Mouse (Mus musculus): ENCODE results near the gene Oxct1. TPM values are rescaled to one million over a fixed set of nuclear protein-coding genes. Genes with fewer than 3 reads are reported as not detected.
A peak's percentile ranks its signal among the peaks of the same experiment; 100 is the strongest.

The Oxct1 gene
- polyA plus RNA-seq, 1 experiment from 2014 or later: 248 TPM

DNA sequence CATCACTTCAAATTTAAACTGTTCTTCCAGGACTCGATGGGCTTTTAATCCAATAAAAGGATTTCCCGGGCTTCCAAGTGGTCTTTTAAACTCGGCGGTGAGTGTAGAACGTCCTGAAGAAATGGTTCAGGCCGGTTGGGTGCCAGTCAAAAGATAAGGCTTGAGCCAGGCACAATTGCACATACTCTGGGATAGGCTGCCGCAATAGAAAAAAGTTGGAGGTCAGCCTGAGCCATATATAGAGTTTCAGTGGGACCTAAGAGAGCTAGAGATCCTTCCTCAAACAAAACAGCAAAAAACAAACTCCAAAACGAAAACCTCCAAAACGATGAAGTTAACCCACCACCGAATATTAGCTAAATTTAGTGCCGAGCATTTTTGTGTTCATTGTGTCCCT is 677 bp upstream of the Oxct1 start:
- ATAC-seq (ENCODE audit: low read depth): no peak
- H3K9ac ChIP-seq (ENCODE audit: low read length): peak overlapping the region; percentile 90
- WGBS: 51% methylated on average over 11 of the region's 11 CpGs
- peaks cover 21% of the 10 kb centered on the region for H3K4me1 ChIP-seq (replicated peaks; ENCODE audit: control insufficient read depth, insufficient read depth, low read length)
- peak overlapping the region; percentile 98; the same call in 1 of the 2 replicates for H3K27ac ChIP-seq (ENCODE audit: low read length)
- peak overlapping the region; percentile 73 for H3K4me2 ChIP-seq (ENCODE audit: low read depth, low read length)
- H3K36me3 ChIP-seq (ENCODE audit: control insufficient read depth, insufficient read depth, low read length): no peaks in the 10 kb centered on the region
- no peaks in the 10 kb centered on the region for H3K9me3 ChIP-seq (ENCODE audit: control insufficient read depth, low read length)
- no peaks in the 10 kb centered on the region for H3K27me3 ChIP-seq (ENCODE audit: control insufficient read depth, insufficient read depth, low read depth, low read length)
- peak overlapping the region; percentile 91 for H3K4me3 ChIP-seq (ENCODE audit: low read length)

DNA sequence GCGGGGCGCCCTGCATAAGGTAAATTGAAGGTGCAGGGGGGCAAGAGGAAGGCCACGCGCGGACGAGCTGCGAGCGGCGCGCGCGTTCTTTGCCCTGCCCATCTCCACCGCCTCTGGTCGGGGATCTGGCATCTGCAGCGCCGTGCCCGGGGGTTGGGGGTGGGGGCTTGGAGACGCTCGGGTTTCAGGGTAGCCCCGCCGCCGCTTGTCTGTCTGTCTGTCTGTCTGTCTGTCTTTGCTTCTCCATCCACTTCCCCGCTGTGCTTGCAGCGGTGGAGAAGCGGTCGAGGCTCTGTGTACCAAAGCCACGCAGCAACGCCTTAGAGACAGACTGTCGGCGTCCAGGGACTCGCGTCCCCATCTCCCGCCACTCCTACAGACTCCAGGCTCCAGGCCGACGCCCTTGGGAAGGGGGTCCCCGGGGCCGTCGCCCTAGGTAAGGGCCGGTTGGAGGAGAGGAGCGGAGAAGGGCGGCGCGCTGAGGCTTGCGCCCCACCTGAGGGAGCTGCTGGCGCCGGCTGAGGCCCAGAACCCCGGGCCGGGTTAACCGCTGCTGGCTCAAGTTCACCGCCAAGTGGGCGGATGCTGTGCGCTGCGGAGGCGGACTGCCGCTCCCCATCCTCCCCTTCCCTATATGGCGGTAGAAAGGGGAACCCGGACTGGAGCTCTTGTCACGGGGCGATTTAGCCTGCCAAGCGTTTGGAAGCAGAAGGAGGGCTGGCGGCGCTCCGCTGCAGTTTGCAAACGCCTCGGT is 825 bp downstream of the Oxct1 start:
- H3K36me3 ChIP-seq (ENCODE audit: control insufficient read depth, insufficient read depth, low read length): no peaks in the 10 kb centered on the region
- peak overlapping the region; percentile 90 for H3K9ac ChIP-seq (ENCODE audit: low read length)
- peak overlapping the region; percentile 98 for H3K27ac ChIP-seq (ENCODE audit: low read length)
- peak overlapping the region; percentile 73 for H3K4me2 ChIP-seq (ENCODE audit: low read depth, low read length)
- peak overlapping the region; percentile 91 for H3K4me3 ChIP-seq (ENCODE audit: low read length)
- H3K9me3 ChIP-seq (ENCODE audit: control insufficient read depth, low read length): no peaks in the 10 kb centered on the region
- peak; percentile 89 for ATAC-seq (ENCODE audit: low read depth)
- peaks cover 21% of the 10 kb centered on the region for H3K4me1 ChIP-seq (replicated peaks; ENCODE audit: control insufficient read depth, insufficient read depth, low read length)
- WGBS: under 1% methylated on average over 65 of the region's 65 CpGs
- H3K27me3 ChIP-seq (ENCODE audit: control insufficient read depth, insufficient read depth, low read depth, low read length): no peaks in the 10 kb centered on the region

DNA sequence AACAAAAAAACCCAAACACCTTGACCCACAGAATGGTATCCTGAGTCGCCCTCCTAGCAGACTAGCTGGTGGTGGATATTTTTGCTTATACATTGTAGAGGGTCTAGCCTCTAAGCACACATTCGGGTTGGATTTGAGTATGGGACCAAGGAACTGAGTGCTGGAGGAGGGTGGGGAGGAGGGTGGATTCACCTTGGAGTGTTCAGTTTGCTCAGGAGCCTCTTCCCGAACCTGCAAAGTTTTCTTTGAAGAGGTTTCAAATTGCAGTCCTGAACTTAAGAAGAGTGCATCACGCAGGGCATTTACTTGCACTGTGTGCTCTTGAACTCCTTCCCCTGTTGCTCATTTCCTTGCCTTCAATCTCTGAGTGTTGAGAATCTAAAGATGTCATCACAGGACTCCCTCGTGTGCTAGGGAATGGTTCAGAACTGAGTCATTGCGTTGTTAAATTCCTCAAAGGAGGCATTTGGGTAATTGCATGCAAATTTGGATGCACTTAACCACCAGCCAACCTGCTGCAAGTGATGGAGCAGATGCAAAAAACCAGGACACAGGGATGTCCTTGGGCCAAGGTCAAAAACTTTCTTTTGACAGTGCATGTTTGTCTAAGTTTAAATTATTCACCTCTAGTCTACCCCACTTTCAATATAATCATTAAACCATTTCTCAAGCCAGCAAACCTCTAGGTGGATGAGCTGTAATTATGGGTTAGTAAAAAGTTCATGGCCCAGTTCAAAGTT is 1.7 kb downstream of the Oxct1 start:
- peak overlapping the region; percentile 98 for H3K27ac ChIP-seq (ENCODE audit: low read length)
- H3K36me3 ChIP-seq (ENCODE audit: control insufficient read depth, insufficient read depth, low read length): no peaks in the 10 kb centered on the region
- peak overlapping the region; percentile 73 for H3K4me2 ChIP-seq (ENCODE audit: low read depth, low read length)
- WGBS: 6% methylated on average over 6 of the region's 6 CpGs
- H3K27me3 ChIP-seq (ENCODE audit: control insufficient read depth, insufficient read depth, low read depth, low read length): no peaks in the 10 kb centered on the region
- H3K9me3 ChIP-seq (ENCODE audit: control insufficient read depth, low read length): no peaks in the 10 kb centered on the region
- no peak for ATAC-seq (ENCODE audit: low read depth)
- peak overlapping the region; percentile 91 for H3K4me3 ChIP-seq (ENCODE audit: low read length)
- H3K4me1 ChIP-seq (replicated peaks; ENCODE audit: control insufficient read depth, insufficient read depth, low read length): peaks cover 21% of the 10 kb centered on the region
- H3K9ac ChIP-seq (ENCODE audit: low read length): peak overlapping the region; percentile 90

DNA sequence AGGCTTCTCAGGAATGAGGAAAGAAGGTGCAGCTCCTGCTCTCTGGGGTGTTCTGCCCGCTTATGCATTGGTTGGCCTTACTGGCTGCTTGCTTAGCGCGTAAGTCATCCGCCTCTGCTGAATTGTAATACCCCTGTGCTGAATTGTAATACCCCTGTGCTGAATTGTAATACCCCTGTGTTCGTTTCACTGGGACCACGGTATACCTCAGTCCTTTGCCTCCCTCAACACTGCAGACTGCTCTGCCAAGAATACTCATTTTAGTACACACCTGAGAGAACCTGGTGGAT is 2.2 kb downstream of the Oxct1 start:
- H3K27ac ChIP-seq (ENCODE audit: low read length): no peak overlapping the region

DNA sequence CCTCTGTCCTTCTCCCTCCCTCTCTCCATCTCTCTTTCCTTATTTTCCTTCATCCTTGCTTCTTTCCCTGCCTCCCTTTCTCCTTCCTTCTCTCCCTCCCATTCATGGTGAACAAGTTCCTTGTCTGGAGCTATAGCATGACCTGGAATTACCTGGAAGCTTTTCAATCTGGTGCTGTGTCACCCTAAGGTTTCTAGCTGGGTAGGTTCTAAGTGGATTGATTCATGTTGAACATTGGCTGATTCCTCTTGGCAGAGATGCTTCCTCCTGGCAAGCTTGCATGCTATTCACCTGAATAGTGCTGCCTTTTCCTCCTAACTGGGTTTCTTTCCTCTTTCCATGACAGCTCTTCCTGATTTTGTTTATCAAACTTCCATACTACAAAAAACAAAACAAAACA is 2.8 kb downstream of the Oxct1 start:
- H3K36me3 ChIP-seq (ENCODE audit: control insufficient read depth, insufficient read depth, low read length): no peaks in the 10 kb centered on the region
- peaks cover 21% of the 10 kb centered on the region for H3K4me1 ChIP-seq (replicated peaks; ENCODE audit: control insufficient read depth, insufficient read depth, low read length)
- no peak for ATAC-seq (ENCODE audit: low read depth)
- no peaks in the 10 kb centered on the region for H3K9me3 ChIP-seq (ENCODE audit: control insufficient read depth, low read length)
- no peak overlapping the region for H3K4me2 ChIP-seq (ENCODE audit: low read depth, low read length)
- H3K9ac ChIP-seq (ENCODE audit: low read length): no peak overlapping the region
- H3K27me3 ChIP-seq (ENCODE audit: control insufficient read depth, insufficient read depth, low read depth, low read length): no peaks in the 10 kb centered on the region
- no peak overlapping the region for H3K4me3 ChIP-seq (ENCODE audit: low read length)
- H3K27ac ChIP-seq (ENCODE audit: low read length): no peak overlapping the region

More for the DNA sequence above, 2.2 kb downstream of the Oxct1 start:
- Histone ChIP-seq H3K36me3 (ENCODE audit: control insufficient read depth, insufficient read depth, low read length) (no peaks in the 10 kb centered on the region), H3K27me3 (ENCODE audit: control insufficient read depth, insufficient read depth, low read depth, low read length) (no peaks in the 10 kb centered on the region), H3K4me2 (ENCODE audit: low read depth, low read length) (no peak overlapping the region), H3K4me1 (replicated peaks; ENCODE audit: control insufficient read depth, insufficient read depth, low read length) (peaks cover 21% of the 10 kb centered on the region), H3K9ac (ENCODE audit: low read length) (no peak overlapping the region), H3K9me3 (ENCODE audit: control insufficient read depth, low read length) (no peaks in the 10 kb centered on the region), H3K4me3 (ENCODE audit: low read length) (no peak overlapping the region)
- 79% methylated on average over 6 of the region's 6 CpGs for WGBS
- no peak for ATAC-seq (ENCODE audit: low read depth)

DNA sequence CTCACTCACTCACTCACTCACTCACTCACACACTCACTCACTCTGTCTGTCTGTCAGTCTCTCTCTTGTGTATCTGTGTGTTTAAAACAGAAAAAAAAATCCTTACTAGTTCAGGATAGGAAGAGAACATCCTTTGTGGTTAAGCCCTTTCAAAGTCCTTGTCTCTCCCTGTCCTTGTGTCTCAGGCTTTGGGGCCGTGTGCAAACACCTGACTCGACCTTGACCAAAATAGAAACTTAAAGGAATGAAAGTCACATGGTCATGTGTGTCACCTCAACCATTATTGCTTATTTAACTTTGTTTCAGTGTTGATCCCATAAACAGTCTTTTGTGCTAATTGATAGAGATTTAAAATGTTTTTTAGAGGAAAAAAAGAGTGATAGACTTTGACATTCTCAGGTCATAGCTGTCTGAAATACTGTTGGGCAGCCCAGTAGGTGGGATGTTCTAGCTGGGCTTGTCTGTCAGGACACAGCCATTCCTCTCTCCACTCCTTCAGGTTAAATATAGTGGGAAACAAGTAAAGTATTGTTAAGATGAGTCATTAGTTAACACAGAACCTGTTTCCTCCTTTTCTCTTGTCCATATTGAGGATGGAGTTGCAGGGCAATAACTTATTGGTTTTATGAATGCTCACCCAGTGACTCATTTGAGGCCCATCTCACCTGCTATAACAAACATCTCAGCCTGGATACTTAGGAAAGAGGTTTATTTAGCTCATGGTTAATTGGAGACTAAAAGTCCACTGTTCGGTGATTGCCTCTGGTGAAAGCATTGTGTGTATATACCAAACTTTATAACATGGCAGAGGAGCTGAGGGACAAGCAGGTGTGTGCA is 7.2 kb downstream of the Oxct1 start:
- peaks cover 3% of the 10 kb centered on the region for H3K4me1 ChIP-seq (replicated peaks; ENCODE audit: control insufficient read depth, insufficient read depth, low read length)
- no peak overlapping the region for H3K9ac ChIP-seq (ENCODE audit: low read length)
- H3K27ac ChIP-seq (ENCODE audit: low read length): no peak overlapping the region
- WGBS: 70% methylated on average over 3 of the region's 3 CpGs
- H3K9me3 ChIP-seq (ENCODE audit: control insufficient read depth, low read length): no peaks in the 10 kb centered on the region
- no peaks in the 10 kb centered on the region for H3K27me3 ChIP-seq (ENCODE audit: control insufficient read depth, insufficient read depth, low read depth, low read length)
- H3K36me3 ChIP-seq (ENCODE audit: control insufficient read depth, insufficient read depth, low read length): peaks cover 4% of the 10 kb centered on the region
- ATAC-seq (ENCODE audit: low read depth): no peak
- H3K4me3 ChIP-seq (ENCODE audit: low read length): no peak overlapping the region
- H3K4me2 ChIP-seq (ENCODE audit: low read depth, low read length): no peak overlapping the region

DNA sequence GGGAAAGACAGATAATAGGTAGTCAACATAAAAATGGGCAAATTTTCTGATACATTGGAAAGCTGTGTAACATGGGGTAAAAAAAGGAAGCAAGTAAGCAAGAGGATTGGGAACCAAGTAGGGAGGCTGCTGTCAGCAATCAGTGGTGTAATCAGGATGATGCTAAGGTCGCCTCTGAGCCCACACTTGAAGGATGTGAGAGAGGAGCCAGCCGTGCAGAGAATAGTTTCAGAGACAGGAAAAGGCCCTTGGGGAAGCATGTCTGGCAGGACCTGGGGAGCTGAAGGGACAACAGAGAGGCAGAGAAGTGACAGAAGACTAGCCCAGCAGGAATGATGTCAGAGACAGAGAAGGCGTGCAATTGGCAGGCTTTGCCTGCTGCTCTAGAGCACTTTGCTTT is 16.2 kb downstream of the Oxct1 start:
- peaks cover 12% of the 10 kb centered on the region for H3K36me3 ChIP-seq (ENCODE audit: control insufficient read depth, insufficient read depth, low read length)
- 53% methylated on average over 3 of the region's 3 CpGs for WGBS
- no peak overlapping the region for H3K9ac ChIP-seq (ENCODE audit: low read length)
- no peaks in the 10 kb centered on the region for H3K27me3 ChIP-seq (ENCODE audit: control insufficient read depth, insufficient read depth, low read depth, low read length)
- H3K4me3 ChIP-seq (ENCODE audit: low read length): no peak overlapping the region
- no peak overlapping the region for H3K4me2 ChIP-seq (ENCODE audit: low read depth, low read length)
- ATAC-seq (ENCODE audit: low read depth): no peak
- no peaks in the 10 kb centered on the region for H3K9me3 ChIP-seq (ENCODE audit: control insufficient read depth, low read length)
- H3K27ac ChIP-seq (ENCODE audit: low read length): no peak overlapping the region
- H3K4me1 ChIP-seq (replicated peaks; ENCODE audit: control insufficient read depth, insufficient read depth, low read length): no peaks in the 10 kb centered on the region

DNA sequence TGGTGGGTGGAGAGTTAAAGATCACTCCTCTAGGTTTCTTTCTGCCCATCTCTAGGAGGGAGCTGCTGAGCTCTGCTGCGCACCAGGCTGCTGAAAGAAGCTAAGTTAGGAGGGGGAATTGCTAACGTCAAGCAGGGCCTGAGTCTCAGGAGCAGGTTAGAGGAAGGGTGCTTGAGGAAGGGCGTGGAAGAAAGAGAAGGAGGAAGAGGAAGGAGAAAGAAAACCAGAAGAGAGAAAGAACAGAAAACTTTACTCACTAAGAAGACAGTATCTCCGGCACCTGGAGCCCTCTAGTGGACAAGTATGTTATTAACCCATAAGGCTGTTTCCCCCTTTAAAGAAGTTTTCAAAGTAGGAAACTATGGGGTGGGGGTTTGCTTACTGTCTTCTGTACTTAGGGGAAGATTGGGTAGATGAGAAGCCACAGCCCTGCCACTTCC is 16.9 kb downstream of the Oxct1 start:
- peaks cover 15% of the 10 kb centered on the region for H3K36me3 ChIP-seq (ENCODE audit: control insufficient read depth, insufficient read depth, low read length)

DNA sequence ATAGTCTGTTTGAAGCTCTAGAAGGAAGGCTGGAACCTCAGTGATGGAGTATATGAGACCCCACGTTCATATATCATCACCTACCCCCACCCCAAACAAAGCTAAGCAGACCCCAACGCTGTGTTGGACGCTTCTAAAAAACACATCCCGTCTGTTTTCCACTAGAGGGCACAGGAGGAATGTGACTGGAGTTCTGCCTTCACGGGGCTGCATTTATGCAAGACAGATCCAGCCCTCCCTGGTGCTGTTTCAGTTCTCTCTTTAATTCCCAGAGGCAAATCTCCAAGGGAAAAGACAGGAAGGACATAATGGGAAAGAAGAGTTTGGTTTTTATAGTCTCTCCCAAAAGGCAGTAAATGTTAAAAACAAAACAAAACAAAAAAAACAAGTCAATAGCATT is 30.4 kb downstream of the Oxct1 start:
- H3K27ac ChIP-seq (ENCODE audit: low read length): no peak overlapping the region
- H3K9ac ChIP-seq (ENCODE audit: low read length): no peak overlapping the region
- H3K4me1 ChIP-seq (replicated peaks; ENCODE audit: control insufficient read depth, insufficient read depth, low read length): no peaks in the 10 kb centered on the region
- H3K4me3 ChIP-seq (ENCODE audit: low read length): no peak overlapping the region
- H3K4me2 ChIP-seq (ENCODE audit: low read depth, low read length): no peak overlapping the region
- 22% methylated on average over 5 of the region's 5 CpGs for WGBS
- H3K9me3 ChIP-seq (ENCODE audit: control insufficient read depth, low read length): no peaks in the 10 kb centered on the region
- peaks cover 19% of the 10 kb centered on the region for H3K36me3 ChIP-seq (ENCODE audit: control insufficient read depth, insufficient read depth, low read length)
- no peaks in the 10 kb centered on the region for H3K27me3 ChIP-seq (ENCODE audit: control insufficient read depth, insufficient read depth, low read depth, low read length)
- no peak for ATAC-seq (ENCODE audit: low read depth)

More for the DNA sequence above, 16.9 kb downstream of the Oxct1 start:
- 20% methylated on average over 4 of the region's 4 CpGs for WGBS
- ATAC-seq (ENCODE audit: low read depth): peak; percentile 41; the same call in 1 of the 2 replicates
- Histone ChIP-seq H3K4me3 (ENCODE audit: low read length) (no peak overlapping the region), H3K9ac (ENCODE audit: low read length) (peak overlapping the region; percentile 43; the same call in 1 of the 2 replicates), H3K27ac (ENCODE audit: low read length) (no peak overlapping the region), H3K4me1 (replicated peaks; ENCODE audit: control insufficient read depth, insufficient read depth, low read length) (no peaks in the 10 kb centered on the region), H3K9me3 (ENCODE audit: control insufficient read depth, low read length) (no peaks in the 10 kb centered on the region), H3K4me2 (ENCODE audit: low read depth, low read length) (peak overlapping the region; percentile 32; the same call in 1 of the 2 replicates), H3K27me3 (ENCODE audit: control insufficient read depth, insufficient read depth, low read depth, low read length) (no peaks in the 10 kb centered on the region)

Measured in lung, embryonic 16.5 days (tissue).